8 mouse cellular contexts compared by ENCODE assay signal in the genomic region with DNA sequence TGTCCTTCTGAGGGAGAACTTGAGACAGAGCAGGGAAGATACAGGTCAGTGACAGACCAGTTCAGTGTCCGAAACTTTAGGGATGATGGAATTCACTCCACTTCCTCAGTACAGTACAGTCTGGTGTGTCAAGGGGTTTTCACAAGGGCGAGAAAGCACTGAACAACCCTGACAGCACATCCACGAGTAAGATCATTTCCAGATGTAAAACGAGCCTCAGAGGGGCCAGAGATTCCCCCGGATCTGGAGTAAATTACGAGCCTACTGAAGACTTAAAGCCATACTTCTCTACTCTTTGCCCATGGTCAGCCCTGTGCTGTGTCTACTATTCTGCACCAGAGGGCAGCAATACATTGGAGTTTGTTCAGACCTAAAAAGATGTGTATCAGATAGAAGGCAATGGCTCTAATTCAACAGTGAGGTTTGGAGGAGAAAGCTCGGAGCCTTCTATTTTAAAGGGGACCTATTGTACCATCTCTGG.
DNase-seq lines count a peak whose midpoint lies in the region; ATAC-seq and TF ChIP-seq lines count a peak whose summit lies in the region.

No protein-coding gene starts in this region.

- H3K27me3 ChIP-seq in heart, embryonic 16.5 days (ENCODE audit: control insufficient read depth, insufficient read depth, low read length): no peaks in the 10 kb centered on the region
- H3K27me3 ChIP-seq in hindbrain, embryonic 13.5 days: no peaks in the 10 kb centered on the region
- H3K27me3 ChIP-seq in stomach, embryonic 14.5 days (ENCODE audit: control insufficient read depth, insufficient read depth, low read length): no peaks in the 10 kb centered on the region

- WGBS in heart, embryonic 16.5 days: 55% methylated on average over 7 of the region's 7 CpGs
- WGBS in hindbrain, embryonic 13.5 days: 69% methylated on average over 7 of the region's 7 CpGs
- 57% methylated on average over 7 of the region's 7 CpGs for WGBS in stomach, embryonic 14.5 days

- no peaks in the 10 kb centered on the region for H3K9me3 ChIP-seq in heart, embryonic 16.5 days (replicated peaks; ENCODE audit: control insufficient read depth, low read length)
- no peaks in the 10 kb centered on the region for H3K9me3 ChIP-seq in hindbrain, embryonic 13.5 days
- no peaks in the 10 kb centered on the region for H3K9me3 ChIP-seq in stomach, embryonic 14.5 days (ENCODE audit: control insufficient read depth, low read depth, low read length)

- TF ChIP-seq CTCF in cortical plate, adult 2 months (IDR thresholded peaks at IDR 0.05; ENCODE audit: extremely low read depth, insufficient read depth, low read length): peak; percentile 63

- no peak overlapping the region for H3K4me3 ChIP-seq in heart, embryonic 16.5 days (ENCODE audit: low read length)
- no peak overlapping the region for H3K4me3 ChIP-seq in cortical plate, adult 2 months (ENCODE audit: insufficient read depth, low read length)
- no peak overlapping the region for H3K4me3 ChIP-seq in hindbrain, embryonic 13.5 days
- H3K4me3 ChIP-seq in stomach, embryonic 14.5 days (ENCODE audit: low read depth, low read length): no peak overlapping the region

- no peak for ATAC-seq in heart, embryonic 16.5 days (replicated peaks; ENCODE audit: extremely low read depth, insufficient read depth, low FRiP score)
- ATAC-seq in hindbrain, embryonic 13.5 days (ENCODE audit: low FRiP score): peak; percentile 74; the same call in 1 of the 2 replicates
- peak; percentile 46; the same call in 1 of the 2 replicates for ATAC-seq in stomach, embryonic 14.5 days (ENCODE audit: insufficient number of reproducible peaks, insufficient read depth, low FRiP score, low read depth)

- intact Hi-C loops in left cerebral cortex, postnatal 14 days (cut with DNase I): loop anchor here (2.0 kb wide), 1 partner anchor 881 kb away; no protein-coding TSS in a partner anchor

- no peak overlapping the region for H3K9ac ChIP-seq in heart, embryonic 16.5 days (ENCODE audit: low read length)
- H3K9ac ChIP-seq in hindbrain, embryonic 13.5 days: no peak overlapping the region
- no peak overlapping the region for H3K9ac ChIP-seq in stomach, embryonic 14.5 days (replicated peaks; ENCODE audit: low read depth, low read length)

- H3K27ac ChIP-seq in heart, embryonic 16.5 days (ENCODE audit: low read length): 0 out of 2 replicates have a peak overlapping the region, but pooled peaks have one; percentile 32
- H3K27ac ChIP-seq in cortical plate, adult 2 months (ENCODE audit: insufficient read depth, low read length): no peak overlapping the region
- no peak overlapping the region for H3K27ac ChIP-seq in hindbrain, embryonic 13.5 days
- H3K27ac ChIP-seq in stomach, embryonic 14.5 days (ENCODE audit: low read length): no peak overlapping the region

- peaks cover 26% of the 10 kb centered on the region for H3K36me3 ChIP-seq in heart, embryonic 16.5 days (ENCODE audit: control insufficient read depth, insufficient read depth)
- peaks cover 14% of the 10 kb centered on the region for H3K36me3 ChIP-seq in hindbrain, embryonic 13.5 days
- peaks cover 6% of the 10 kb centered on the region for H3K36me3 ChIP-seq in stomach, embryonic 14.5 days (ENCODE audit: control insufficient read depth, insufficient read depth, low read length)

- peaks cover 39% of the 10 kb centered on the region for H3K4me1 ChIP-seq in heart, embryonic 16.5 days (ENCODE audit: control insufficient read depth, insufficient read depth, low read length)
- no peaks in the 10 kb centered on the region for H3K4me1 ChIP-seq in cortical plate, adult 2 months (ENCODE audit: control insufficient read depth, insufficient read depth, low read length)
- peaks cover 3% of the 10 kb centered on the region; the same call in 1 of the 2 replicates for H3K4me1 ChIP-seq in hindbrain, embryonic 13.5 days (replicated peaks)
- no peaks in the 10 kb centered on the region for H3K4me1 ChIP-seq in stomach, embryonic 14.5 days (ENCODE audit: control insufficient read depth, insufficient read depth, low read length)

- DNase-seq in heart, adult 18-20 months: no peak
- peak; percentile 52 to 59 for DNase-seq in left cerebral cortex, postnatal 14 days (ENCODE audit: low spot score in 2 of 2)
- no peak for DNase-seq in urinary bladder, adult 18-20 months (ENCODE audit: low spot score in 2 of 2)
- no peak for DNase-seq in cerebellum, adult 11 months

- H3K4me2 ChIP-seq in heart, embryonic 16.5 days (ENCODE audit: low read depth, low read length): no peak overlapping the region
- no peak overlapping the region for H3K4me2 ChIP-seq in hindbrain, embryonic 13.5 days
- H3K4me2 ChIP-seq in stomach, embryonic 14.5 days (replicated peaks; ENCODE audit: low read depth, low read length): no peak overlapping the region

- TF ChIP-seq POLR2A in cortical plate, adult 2 months (IDR thresholded peaks at IDR 0.05; ENCODE audit: extremely low read depth, insufficient read depth, low read length): no peak

Comparison
In these comparisons a context has a peak if more than half of its experiments do, and no peak if none do; other contexts are left out.
1. DNase-seq: peak in left cerebral cortex, postnatal 14 days (2 of 2); none in heart, adult 18-20 months (0 of 2), urinary bladder, adult 18-20 months (0 of 2) and cerebellum, adult 11 months (single experiment).